Mouse (Mus musculus) neural tube, embryonic 10.5 days (tissue): ENCODE measurements around the gene H2afb1.
"Not testable (repeated sequence)": the region's sequence is repeated elsewhere in the genome, so short reads cannot be mapped to it uniquely, and the experiment has no call there.

Experiments
- DNase-seq: peaks from one replicate; pipeline ENCODE4 v3.0.0-alpha.2; 2017; ENCODE audit warnings: low spot score; ENCODE audit errors: extremely low spot score

The H2afb1 gene

DNA sequence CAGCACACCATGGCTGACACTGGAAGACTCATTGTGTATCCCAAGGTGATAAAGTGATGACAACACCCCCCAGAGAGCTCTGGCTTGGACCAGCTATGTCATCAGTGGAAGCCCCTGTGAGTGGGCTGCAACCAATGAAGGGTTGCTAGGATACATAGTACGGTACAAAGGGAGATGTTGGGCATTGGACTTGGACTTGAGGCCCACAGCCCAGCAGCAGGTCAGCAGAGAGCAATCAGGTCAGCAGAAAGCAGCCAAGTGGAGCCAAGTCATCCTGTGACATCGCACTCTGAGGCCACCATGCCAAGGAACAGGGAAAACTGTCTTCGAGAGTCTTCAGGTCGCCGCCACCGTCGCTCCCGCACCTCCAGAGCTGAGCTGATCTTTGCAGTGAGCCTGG, at the start of gene H2afb1:
H2afb1 (plus strand) TSS at position 301 of the 400 bp plus-strand sequence.
- not testable (repeated sequence) for DNase-seq

- DNase-seq = no peak
These were observed 21.5 kb downstream of the H2afb1 start for GRCm38 (mm10) chrX:117036085-117036484.
